Mouse (Mus musculus) E14TG2a.4 (cell line): Measurements from ENCODE around the gene Fam166b.
A peak's percentile ranks its signal among the peaks of the same experiment; 100 is the strongest.

Experiments
- CTCF ChIP-seq: conservative IDR thresholded peaks from 2 replicates; pipeline ENCODE4 v1.5.1; 2014; ENCODE audit warnings: low read length
- NANOG ChIP-seq: IDR thresholded peaks from 2 replicates; pipeline ENCODE4 v1.6.1; 2014; ENCODE audit warnings: borderline replicate concordance, low read length, mixed read lengths
- POU5F1 ChIP-seq: IDR thresholded peaks from 2 replicates; pipeline ENCODE4 v1.6.1; 2014; ENCODE audit warnings: low read length, borderline replicate concordance

DNA sequence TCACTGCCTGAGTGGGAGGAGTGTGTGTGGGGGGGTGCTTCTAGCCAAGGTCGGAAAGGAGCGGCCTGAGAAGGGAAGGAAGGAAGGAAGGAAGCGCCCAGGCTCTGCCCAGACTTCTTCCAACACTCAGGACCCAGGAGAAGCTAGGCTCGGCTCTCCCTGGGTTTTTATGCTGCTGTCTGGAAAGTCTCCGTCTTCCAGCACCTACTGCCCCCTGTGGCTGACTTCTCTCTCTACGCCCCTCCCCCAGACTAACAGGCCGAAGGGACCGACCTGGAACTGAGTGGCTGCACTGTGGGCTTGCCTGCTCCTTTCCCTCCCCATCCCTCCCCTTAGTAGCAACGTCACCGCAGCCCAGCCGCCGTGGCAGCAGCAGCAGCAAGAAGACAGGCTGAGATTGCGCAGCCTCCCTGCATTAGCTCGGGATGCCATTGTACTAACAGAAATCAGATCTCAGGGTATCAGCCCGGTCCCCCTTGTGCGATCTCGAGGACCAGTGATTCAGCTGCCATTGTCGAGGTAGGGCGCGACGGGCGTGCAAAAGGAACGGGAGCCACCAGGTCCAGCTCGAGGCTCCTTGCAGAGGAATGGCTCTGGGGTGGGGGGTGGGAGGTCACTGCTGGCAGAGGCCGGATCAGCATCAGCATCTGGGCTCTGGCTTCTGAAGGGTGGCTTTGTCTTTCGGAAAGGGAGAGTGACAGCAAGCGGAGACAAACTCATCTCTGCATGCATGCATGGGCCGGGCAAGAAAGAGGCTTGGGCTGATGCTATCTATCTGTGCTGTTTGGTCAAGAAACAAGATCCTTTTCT, 22.6 kb downstream of the Fam166b start:
- TF ChIP-seq CTCF, result 0 out of 2 replicates have a peak, but pooled peaks have one; percentile 2
- no peak for TF ChIP-seq NANOG
- TF ChIP-seq POU5F1, result no peak
